Mouse (Mus musculus) lung, embryonic 14.5 days (tissue): ENCODE measurements around the gene Aif1. TPM values are rescaled to one million over a fixed set of nuclear protein-coding genes. Genes with fewer than 3 reads are reported as not detected.

ENCODE experiments used
- ATAC-seq: fragments of 200-750 bp; cut with Nextera tagmentation; 2 replicates; pipeline ENCODE4 v1.8.0; 2017; ENCODE audit warnings: mild to moderate bottlenecking, moderate TSS enrichment, moderate library complexity; ENCODE audit not compliant: insufficient read depth
- DNase-seq: peaks from one replicate; pipeline ENCODE4 v3.0.0-alpha.2; 2015
- H3K27ac ChIP-seq: fragments of 300-500 bp; sonication (generic); 2 replicates; pipeline ENCODE4 v1.5.1; 2014; ENCODE audit warnings: low read depth, mild to moderate bottlenecking, moderate library complexity
- H3K27me3 ChIP-seq: fragments of 300-500 bp; sonication (generic); 2 replicates; pipeline ENCODE4 v1.6.1; 2014; ENCODE audit warnings: low read length, control low read depth; ENCODE audit not compliant: insufficient read depth
- H3K36me3 ChIP-seq: fragments of 300-500 bp; sonication (generic); 2 replicates; pipeline ENCODE4 v1.6.1; 2014; ENCODE audit warnings: control low read depth; ENCODE audit not compliant: insufficient read depth
- H3K4me1 ChIP-seq: fragments of 300-500 bp; sonication (generic); 2 replicates; pipeline ENCODE4 v1.6.1; 2014; ENCODE audit warnings: antibody characterized with exemption, control low read depth; ENCODE audit not compliant: insufficient read depth
- H3K4me2 ChIP-seq: fragments of 300-500 bp; sonication (generic); 2 replicates; pipeline ENCODE4 v1.6.1; 2014; ENCODE audit warnings: mild to moderate bottlenecking
- H3K4me3 ChIP-seq: fragments of 300-500 bp; sonication (generic); 2 replicates; pipeline ENCODE4 v1.5.1; 2014; ENCODE audit warnings: low read depth, low read length
- H3K9ac ChIP-seq: fragments of 300-500 bp; sonication (generic); 2 replicates; pipeline ENCODE4 v1.6.1; 2014
- H3K9me3 ChIP-seq: fragments of 300-500 bp; sonication (generic); 2 replicates; pipeline ENCODE4 v1.6.1; 2016; ENCODE audit warnings: low read depth, low read length, control low read depth
- CTCF ChIP-seq: IDR thresholded peaks from 2 replicates; pipeline ENCODE4 v1.5.1; 2016; ENCODE audit warnings: antibody characterized with exemption, low read depth
- WGBS: fragments of 180-500 bp; shearing (Covaris S2); extraction: QIAGEN DNeasy Blood & Tissue Kit; methylation state at CpG from one replicate; pipeline ENCODE4 v1.1.7; 2014; 5-methylcytosine and 5-hydroxymethylcytosine counted together
- polyA plus RNA-seq: library from polyadenylated mRNA; unstranded; fragments of >200 nt; fragmentation: Nextera tagmentation; extraction: Ambion mirVana; gene quantifications from 2 replicates; pipeline ENCODE4 v1.2.1, GENCODE M21; 2014

Gene Aif1
- polyA plus RNA-seq, 1 experiment from 2014 or later = 6.0 TPM

- ATAC-seq = 0 out of 2 replicates have a peak, but pooled peaks have one; percentile 16
- Histone ChIP-seq H3K36me3 (no peaks in the 10 kb centered on the region), H3K27me3 (peaks cover 33% of the 10 kb centered on the region), H3K4me3 (peak overlapping the region; percentile 41), H3K4me2 (peak overlapping the region; percentile 77), H3K27ac (no peak overlapping the region), H3K4me1 (no peaks in the 10 kb centered on the region; the same call in none of the 2 replicates), H3K9me3 (no peaks in the 10 kb centered on the region), H3K9ac (peak overlapping the region; percentile 7)
- 32% methylated on average over 19 of the region's 19 CpGs for WGBS
- TF ChIP-seq CTCF = no peak
- DNase-seq = no peak
Measured at GRCm38 (mm10) chr17:35194844-35195630, 19.2 kb upstream of the Aif1 start.

DNA sequence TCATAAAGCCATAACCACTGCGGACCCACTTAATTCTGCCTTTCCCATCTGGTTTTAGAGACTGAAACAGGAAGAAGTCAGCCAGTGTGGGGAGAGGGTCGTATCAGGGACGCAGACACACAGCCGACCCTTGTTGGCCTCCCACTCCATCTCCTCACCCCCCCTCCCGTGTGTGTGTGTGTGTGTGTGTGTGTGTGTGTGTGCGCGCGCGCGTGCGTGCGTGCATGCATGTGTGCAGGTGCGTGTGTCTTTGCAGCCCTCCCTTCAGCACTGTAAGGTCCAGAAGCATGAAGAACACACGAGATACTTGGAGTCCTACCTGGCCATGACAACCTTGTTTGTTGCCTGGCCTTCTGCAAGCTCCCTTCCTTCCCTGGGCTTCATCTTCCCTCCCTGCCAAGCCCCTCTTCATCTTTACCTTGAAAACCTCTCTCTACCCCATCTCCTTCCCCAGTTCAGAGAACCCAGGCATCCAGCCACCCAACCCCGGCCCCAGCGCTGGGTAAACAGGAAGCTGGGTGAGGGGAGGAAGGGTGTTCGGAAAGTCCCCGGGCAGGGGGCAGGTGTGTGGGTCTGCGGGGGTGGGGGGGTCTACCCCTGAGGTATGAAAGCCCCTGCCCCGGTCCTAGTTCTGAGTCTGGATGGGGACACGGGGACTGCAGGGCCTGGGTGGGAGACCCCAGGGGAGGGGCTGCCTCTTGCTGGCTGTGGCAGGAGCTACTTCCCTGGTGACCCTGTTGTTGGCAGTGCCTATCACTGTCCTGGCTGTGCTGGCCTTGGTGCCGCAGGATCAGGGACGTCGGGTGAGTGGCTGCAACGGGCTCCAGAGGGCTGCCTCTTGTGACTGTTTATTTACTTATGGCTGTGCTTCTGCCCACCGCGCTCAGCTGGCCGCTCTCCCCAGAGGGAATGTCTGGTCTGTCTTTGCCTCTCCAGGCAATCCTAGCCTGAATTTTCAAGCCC, 18.3 kb upstream of the Aif1 start, which contains the start of gene Ltb:
Gene Ltb, plus strand, starts transcription at position 559 of the 963 bp plus-strand sequence.
- H3K27me3 ChIP-seq = peaks cover 33% of the 10 kb centered on the region
- H3K4me1 ChIP-seq = no peaks in the 10 kb centered on the region; the same call in none of the 2 replicates

GRCm38 (mm10) chr17:35192924-35193323, 17.1 kb upstream of the Aif1 start:
- ATAC-seq (no peak), DNase-seq (no peak)
- WGBS = 82% methylated on average over 5 of the region's 5 CpGs
- Histone ChIP-seq H3K9me3 (no peaks in the 10 kb centered on the region), H3K27ac (no peak overlapping the region), H3K4me3 (no peak overlapping the region), H3K36me3 (no peaks in the 10 kb centered on the region), H3K4me1 (no peaks in the 10 kb centered on the region; the same call in none of the 2 replicates), H3K27me3 (peaks cover 30% of the 10 kb centered on the region), H3K9ac (no peak overlapping the region), H3K4me2 (no peak overlapping the region)
- no peak for TF ChIP-seq CTCF

More for the DNA sequence above, 18.3 kb upstream of the Aif1 start, which contains the start of gene Ltb:
- H3K9ac ChIP-seq = no peak within 1 kb of the TSS
- peak within 1 kb of the TSS; percentile 41; the same call in 1 of the 2 replicates for H3K4me3 ChIP-seq
- DNase-seq (no peak), ATAC-seq (no peak)
- no peak for TF ChIP-seq CTCF
- no peak within 1 kb of the TSS for H3K27ac ChIP-seq
- H3K9me3 ChIP-seq = no peaks in the 10 kb centered on the region
- 41% methylated on average over 28 of the region's 28 CpGs for WGBS
- peak within 1 kb of the TSS; percentile 77; the same call in 1 of the 2 replicates for H3K4me2 ChIP-seq
- H3K36me3 ChIP-seq = no peaks in the 10 kb centered on the region

GRCm38 (mm10) chr17:35191723-35192122, 15.9 kb upstream of the Aif1 start:
- ATAC-seq (no peak), DNase-seq (no peak)
- Histone ChIP-seq H3K4me3 (no peak overlapping the region), H3K4me2 (no peak overlapping the region), H3K36me3 (no peaks in the 10 kb centered on the region), H3K9ac (no peak overlapping the region), H3K9me3 (no peaks in the 10 kb centered on the region), H3K27me3 (peaks cover 24% of the 10 kb centered on the region), H3K4me1 (no peaks in the 10 kb centered on the region; the same call in none of the 2 replicates), H3K27ac (no peak overlapping the region)
- peak; percentile 23; the same call in 1 of the 2 replicates for TF ChIP-seq CTCF
- 50% methylated on average over 2 of the region's 2 CpGs for WGBS

DNA sequence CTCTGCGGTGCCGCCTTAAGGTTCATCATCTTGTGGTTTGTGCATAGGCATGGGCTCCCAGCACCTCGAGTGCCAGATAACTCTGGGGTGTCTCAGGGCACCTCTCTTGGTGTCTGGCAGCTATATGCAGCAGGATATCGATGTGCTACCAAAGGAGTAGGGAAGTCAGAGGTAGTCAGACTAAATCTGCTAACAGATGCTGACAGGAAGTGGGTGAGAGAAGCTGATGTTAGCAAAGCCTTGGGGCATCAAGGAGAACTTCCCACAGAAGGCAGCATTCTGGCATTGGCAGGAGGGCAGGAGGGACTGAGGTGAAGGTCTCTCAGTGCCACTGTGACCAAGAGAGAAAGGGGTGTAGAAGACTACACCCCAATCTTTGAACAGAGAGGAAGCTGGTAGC, 14.2 kb upstream of the Aif1 start:
- H3K4me1 ChIP-seq = peaks cover 3% of the 10 kb centered on the region; the same call in 1 of the 2 replicates
- peaks cover 8% of the 10 kb centered on the region for H3K27me3 ChIP-seq
- no peak overlapping the region for H3K27ac ChIP-seq
- no peaks in the 10 kb centered on the region for H3K9me3 ChIP-seq
- no peak overlapping the region for H3K4me3 ChIP-seq
- ATAC-seq = no peak
- no peak for TF ChIP-seq CTCF
- DNase-seq = no peak
- no peaks in the 10 kb centered on the region for H3K36me3 ChIP-seq
- H3K9ac ChIP-seq = no peak overlapping the region
- H3K4me2 ChIP-seq = no peak overlapping the region
- 62% methylated on average over 4 of the region's 4 CpGs for WGBS

- WGBS = 46% methylated on average over 1 of the region's 1 CpGs
- Histone ChIP-seq H3K27ac (no peak overlapping the region), H3K4me1 (peaks cover 3% of the 10 kb centered on the region; the same call in 1 of the 2 replicates), H3K4me3 (no peak overlapping the region), H3K27me3 (no peaks in the 10 kb centered on the region), H3K9ac (no peak overlapping the region), H3K36me3 (no peaks in the 10 kb centered on the region), H3K9me3 (no peaks in the 10 kb centered on the region), H3K4me2 (no peak overlapping the region)
- ATAC-seq = no peak
- TF ChIP-seq CTCF = no peak
- no peak for DNase-seq
Measured at GRCm38 (mm10) chr17:35189186-35189585, 13.3 kb upstream of the Aif1 start.
